10 mouse cellular contexts compared by ENCODE assay signal in the genomic region with DNA sequence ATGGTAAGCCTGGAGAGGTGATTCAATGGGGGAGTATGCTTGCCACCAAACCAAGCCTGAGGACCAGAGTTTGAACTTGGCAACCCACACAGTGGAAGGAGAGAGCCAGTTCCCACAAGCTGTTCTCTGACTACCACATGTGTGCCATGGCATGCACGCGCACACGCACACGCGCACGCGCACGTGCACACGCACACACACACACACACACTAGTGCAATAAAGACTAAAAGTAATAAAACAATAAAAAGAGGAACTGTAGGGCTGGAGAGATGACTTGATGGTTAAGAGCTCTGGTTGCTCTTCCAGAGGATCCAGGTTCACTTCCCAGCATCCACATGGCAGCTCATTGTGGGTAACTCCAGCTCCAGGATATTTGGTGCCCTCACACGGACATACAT. TPM values are rescaled to one million over a fixed set of nuclear protein-coding genes. Genes with fewer than 3 reads are reported as not detected.
"Had no signal": no experiment of that assay in that cellular context is flagged by ENCODE, and none has a peak within 500 bp of the region (broad histone marks: within the 10 kb centered on the region; RNA-seq: fewer than 3 reads in every experiment).

No protein-coding gene starts in this region.

- H3K9me3 ChIP-seq: limb, embryonic 15.5 days; neural tube, embryonic 12.5 days had no signal

- H3K36me3 ChIP-seq: limb, embryonic 15.5 days; liver, embryonic 12.5 days; neural tube, embryonic 12.5 days had no signal

- H3K9ac ChIP-seq: limb, embryonic 15.5 days; liver, embryonic 12.5 days; lung, embryonic 14.5 days; neural tube, embryonic 12.5 days had no signal

- H3K27ac ChIP-seq: layer of hippocampus, adult 2 months; limb, embryonic 15.5 days; liver, embryonic 12.5 days; neural tube, embryonic 12.5 days had no signal

- H3K4me1 ChIP-seq: liver, embryonic 12.5 days had no signal

- H3K27me3 ChIP-seq: limb, embryonic 15.5 days; neural tube, embryonic 12.5 days had no signal

- H3K4me3 ChIP-seq: layer of hippocampus, adult 2 months; limb, embryonic 15.5 days; liver, embryonic 12.5 days; neural tube, embryonic 12.5 days had no signal

- DNase-seq: spleen, adult 18-20 months; thymus, adult 18-20 months; thymus, postnatal 14 days had no signal

- ATAC-seq: liver, embryonic 12.5 days had no signal

- H3K4me2 ChIP-seq: limb, embryonic 15.5 days; liver, embryonic 12.5 days; lung, embryonic 14.5 days; neural tube, embryonic 12.5 days had no signal

RNA-seq across cellular contexts. Expression of a gene that starts 38.6 kb away (rescaled TPM):
- total RNA-seq: megakaryocyte progenitor cell, adult 5-6 weeks; monocyte, adult 5-6 weeks had no signal
